Mouse (Mus musculus) forebrain, postnatal 0 days (tissue): ENCODE results near the gene Slc51b. TPM values are rescaled to one million over a fixed set of nuclear protein-coding genes. Genes with fewer than 3 reads are reported as not detected.

Experiments used
- ATAC-seq: fragments of 200-750 bp; cut with Nextera tagmentation; 2 replicates; pipeline ENCODE4 v1.8.0; 2017; ENCODE audit warnings: mild to moderate bottlenecking, moderate library complexity
- DNase-seq: peaks from one replicate; pipeline ENCODE4 v3.0.0-alpha.2; 2015
- H3K27ac ChIP-seq: fragments of 300-500 bp; sonication (generic); 2 replicates; pipeline ENCODE4 v1.5.1; 2014; ENCODE audit warnings: low read depth, mild to moderate bottlenecking, antibody characterized with exemption, low read length, moderate library complexity, mixed read lengths
- H3K27me3 ChIP-seq: fragments of 300-500 bp; sonication (generic); 2 replicates; pipeline ENCODE4 v1.6.1; 2014; ENCODE audit warnings: mild to moderate bottlenecking, low read length, mixed read lengths; ENCODE audit not compliant: insufficient read depth
- H3K36me3 ChIP-seq: fragments of 300-500 bp; sonication (generic); 2 replicates; pipeline ENCODE4 v1.6.1; 2014; ENCODE audit warnings: mild to moderate bottlenecking, moderate library complexity; ENCODE audit not compliant: insufficient read depth
- H3K4me1 ChIP-seq: fragments of 300-500 bp; sonication (generic); 2 replicates; pipeline ENCODE4 v1.6.1; 2014; ENCODE audit warnings: antibody characterized with exemption; ENCODE audit not compliant: insufficient read depth
- H3K4me2 ChIP-seq: fragments of 300-500 bp; sonication (generic); 2 replicates; pipeline ENCODE4 v1.6.1; 2014; ENCODE audit warnings: low read depth, mild to moderate bottlenecking, moderate library complexity
- H3K4me3 ChIP-seq: fragments of 300-500 bp; sonication (generic); 2 replicates; pipeline ENCODE4 v1.5.1; 2014; ENCODE audit warnings: low read depth, low read length, mixed read lengths
- H3K9ac ChIP-seq: fragments of 300-500 bp; sonication (generic); 2 replicates; pipeline ENCODE4 v1.6.1; 2014; ENCODE audit warnings: mild to moderate bottlenecking
- H3K9me3 ChIP-seq: fragments of 300-500 bp; sonication (generic); 2 replicates; pipeline ENCODE4 v1.6.1; 2016; ENCODE audit warnings: low read length
- CTCF ChIP-seq: sonication (generic); IDR thresholded peaks from 2 replicates; pipeline ENCODE4 v1.5.1; 2016; ENCODE audit warnings: antibody characterized with exemption, control low read depth, low read depth
- WGBS: fragments of 180-500 bp; shearing (Covaris S2); extraction: QIAGEN DNeasy Blood & Tissue Kit; methylation state at CpG from one replicate; pipeline ENCODE4 v1.1.7; 2014; 5-methylcytosine and 5-hydroxymethylcytosine counted together
- polyA plus RNA-seq: library from polyadenylated mRNA; unstranded; fragments of >200 nt; fragmentation: Nextera tagmentation; extraction: Ambion mirVana; gene quantifications from 2 replicates; pipeline ENCODE4 v1.2.1, GENCODE M21; 2015
- total RNA-seq: library from RNA; depleted of rRNA; stranded (reverse); fragments of >200 nt; gene quantifications from 2 replicates; pipeline ENCODE4 v1.2.3, GENCODE M21; 2014

Slc51b gene
- total and polyA plus RNA-seq, 2 experiments from 2014 or later: not detected

DNA sequence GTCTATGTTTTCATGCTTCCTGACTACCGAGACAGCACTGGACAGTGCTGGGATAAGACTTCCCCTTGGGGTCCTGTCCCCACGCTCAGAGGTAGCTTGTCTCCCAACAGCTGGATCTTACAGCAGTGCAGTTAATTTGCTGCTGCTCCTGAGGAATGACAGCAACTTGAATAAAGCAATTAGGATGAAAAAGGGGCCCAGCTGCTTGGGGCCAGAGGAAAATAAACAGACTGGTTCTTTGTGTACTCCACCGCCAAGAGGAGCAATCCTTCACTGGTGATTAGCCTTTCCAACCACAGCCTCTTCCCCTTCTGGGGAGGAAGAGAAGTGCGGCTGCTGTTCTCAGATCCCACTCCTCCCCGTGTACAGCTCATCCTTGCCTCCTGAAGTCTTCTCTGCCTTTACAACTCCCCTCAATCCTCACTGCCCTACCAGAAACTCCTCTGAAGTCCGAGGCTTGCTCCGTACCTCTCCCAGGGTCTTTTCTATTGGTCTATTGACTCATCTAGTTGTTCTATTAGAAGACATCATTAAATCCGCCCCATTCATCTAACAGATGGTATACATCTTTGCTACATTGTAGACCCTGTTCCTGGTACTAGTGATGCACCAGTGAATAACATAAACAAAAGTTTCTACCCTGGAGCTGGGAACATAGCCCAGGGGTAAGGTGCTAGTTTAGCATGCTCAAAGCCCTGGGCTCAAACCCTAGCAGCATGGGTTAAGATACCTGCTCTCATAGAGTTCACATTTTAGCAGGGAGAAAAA is 36.2 kb downstream of the Slc51b start:
- no peaks in the 10 kb centered on the region for H3K36me3 ChIP-seq
- no peak for ATAC-seq
- DNase-seq: no peak
- no peak overlapping the region for H3K4me3 ChIP-seq
- TF ChIP-seq CTCF: no peak
- no peaks in the 10 kb centered on the region for H3K9me3 ChIP-seq
- H3K27ac ChIP-seq: no peak overlapping the region
- H3K9ac ChIP-seq: no peak overlapping the region
- no peak overlapping the region for H3K4me2 ChIP-seq
- no peaks in the 10 kb centered on the region for H3K4me1 ChIP-seq
- peaks cover 13% of the 10 kb centered on the region for H3K27me3 ChIP-seq
- 32% methylated on average over 8 of the region's 8 CpGs for WGBS

DNA sequence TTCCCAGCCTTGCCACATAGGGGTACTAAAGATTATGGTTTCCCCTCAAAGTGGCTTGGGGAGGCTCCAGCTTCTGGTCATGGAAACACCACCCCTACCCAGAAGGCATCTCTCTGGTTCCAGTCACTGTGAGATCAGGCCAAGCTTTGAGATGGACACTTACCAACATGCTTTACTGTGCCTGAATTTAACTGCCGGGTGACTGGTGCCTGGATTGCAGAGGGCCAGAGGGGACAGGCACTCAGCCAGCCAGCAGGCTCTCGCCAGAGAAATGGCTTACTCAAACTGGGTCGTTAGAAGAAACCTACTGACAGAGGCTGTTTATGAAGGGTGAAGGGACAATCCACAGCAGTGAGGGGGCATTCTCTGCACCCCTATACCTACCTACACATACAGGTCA is 38.5 kb downstream of the Slc51b start:
- 40% methylated on average over 3 of the region's 3 CpGs for WGBS
- no peaks in the 10 kb centered on the region for H3K27me3 ChIP-seq
- H3K9ac ChIP-seq: no peak overlapping the region
- no peak for TF ChIP-seq CTCF
- no peaks in the 10 kb centered on the region for H3K36me3 ChIP-seq
- H3K4me3 ChIP-seq: no peak overlapping the region
- DNase-seq: no peak
- no peaks in the 10 kb centered on the region for H3K4me1 ChIP-seq
- H3K9me3 ChIP-seq: no peaks in the 10 kb centered on the region
- no peak overlapping the region for H3K4me2 ChIP-seq
- no peak for ATAC-seq
- no peak overlapping the region for H3K27ac ChIP-seq

DNA sequence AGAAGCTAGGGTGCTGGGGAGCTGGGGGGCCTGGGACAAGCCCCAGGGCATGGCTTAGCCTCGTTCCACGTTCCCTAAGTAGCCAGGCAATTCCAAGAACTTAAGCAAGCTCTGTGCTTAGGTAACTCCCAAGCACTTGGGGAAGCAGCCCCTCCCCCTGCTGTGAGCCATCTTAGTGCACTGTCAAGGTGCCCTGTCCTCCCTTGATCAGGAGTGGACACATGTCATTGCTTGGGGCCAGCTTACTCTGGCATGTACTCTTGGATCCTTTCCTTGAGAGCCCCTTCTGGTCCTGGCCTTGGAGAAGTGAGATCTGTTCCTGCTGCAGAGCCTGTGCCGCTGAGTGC is 40.0 kb downstream of the Slc51b start:
- H3K9ac ChIP-seq: no peak overlapping the region
- no peak overlapping the region for H3K4me2 ChIP-seq
- ATAC-seq (no peak), DNase-seq (no peak)
- no peak overlapping the region for H3K27ac ChIP-seq
- WGBS: 65% methylated on average over 3 of the region's 3 CpGs
- no peaks in the 10 kb centered on the region for H3K27me3 ChIP-seq
- no peaks in the 10 kb centered on the region for H3K36me3 ChIP-seq
- H3K4me1 ChIP-seq: no peaks in the 10 kb centered on the region
- H3K4me3 ChIP-seq: no peak overlapping the region
- no peak for TF ChIP-seq CTCF
- no peaks in the 10 kb centered on the region for H3K9me3 ChIP-seq

DNA sequence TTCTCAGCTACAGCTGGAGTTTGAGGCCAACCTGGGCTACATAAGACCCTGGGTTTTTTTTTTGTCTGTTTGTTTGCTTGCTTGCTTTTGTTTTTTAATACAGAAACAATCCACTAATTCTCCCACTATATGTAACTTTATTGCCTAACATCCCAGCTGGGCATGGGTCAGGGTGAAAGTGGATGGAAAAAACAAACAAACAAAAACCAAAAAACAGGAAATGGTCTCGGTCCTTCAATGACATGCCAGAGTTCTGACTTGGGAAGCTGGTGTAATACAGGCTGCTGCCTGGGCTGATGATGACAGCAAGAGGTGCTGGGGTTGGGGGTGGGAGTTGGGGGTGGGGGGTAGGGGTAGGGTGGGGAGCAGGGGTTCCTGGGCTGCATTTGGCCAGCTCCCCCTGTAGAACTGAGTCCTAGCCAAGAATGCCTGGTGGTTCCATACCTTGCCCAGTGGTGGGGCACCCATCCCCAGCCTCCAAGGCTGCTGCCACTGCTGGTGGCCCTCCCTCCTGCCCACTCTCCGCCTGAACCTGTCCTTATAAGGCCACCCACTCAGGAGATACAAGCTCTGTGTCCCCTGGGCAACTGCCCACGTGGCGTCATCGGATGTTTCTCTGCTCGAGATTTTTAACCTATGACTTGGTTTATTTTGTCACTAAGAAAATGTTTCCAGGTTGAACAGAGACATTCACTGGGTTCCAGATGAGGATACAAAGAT is 40.6 kb downstream of the Slc51b start:
- no peak overlapping the region for H3K4me3 ChIP-seq
- H3K9ac ChIP-seq: no peak overlapping the region
- H3K36me3 ChIP-seq: no peaks in the 10 kb centered on the region
- H3K4me2 ChIP-seq: no peak overlapping the region
- H3K4me1 ChIP-seq: no peaks in the 10 kb centered on the region
- WGBS: 81% methylated on average over 6 of the region's 6 CpGs
- H3K27me3 ChIP-seq: no peaks in the 10 kb centered on the region
- no peak overlapping the region for H3K27ac ChIP-seq
- no peak for DNase-seq
- TF ChIP-seq CTCF: no peak
- ATAC-seq: no peak
- no peaks in the 10 kb centered on the region for H3K9me3 ChIP-seq

DNA sequence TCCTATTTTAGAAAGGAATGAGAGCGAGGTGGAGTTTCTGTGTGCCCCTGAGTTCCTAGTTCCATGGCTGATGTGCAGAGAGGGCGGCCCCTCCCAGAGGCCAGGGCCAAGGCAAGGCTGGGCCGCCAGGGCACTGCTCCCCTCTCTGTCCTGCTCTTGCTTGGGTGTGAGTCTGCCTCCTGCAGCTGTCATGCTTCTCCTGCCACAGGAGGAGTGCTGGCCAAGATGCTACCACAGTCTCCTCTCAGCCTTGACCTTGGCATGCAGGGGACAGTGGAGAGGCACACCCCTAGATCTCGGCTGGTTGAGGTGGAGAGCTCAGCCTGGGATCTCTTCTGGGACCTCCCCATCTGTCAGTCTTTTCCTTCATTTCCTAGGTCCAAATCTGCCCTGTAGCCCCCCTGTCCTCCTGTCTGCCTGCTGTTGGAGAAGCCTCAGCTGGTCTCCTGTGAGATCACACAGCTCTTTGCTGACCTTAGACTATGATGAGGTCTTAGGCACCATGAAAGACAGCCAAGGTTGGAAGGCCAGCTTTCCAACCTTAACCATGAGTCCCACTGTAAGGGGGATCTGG is 41.7 kb downstream of the Slc51b start:
- TF ChIP-seq CTCF: no peak
- H3K4me1 ChIP-seq: no peaks in the 10 kb centered on the region
- no peak for ATAC-seq

DNA sequence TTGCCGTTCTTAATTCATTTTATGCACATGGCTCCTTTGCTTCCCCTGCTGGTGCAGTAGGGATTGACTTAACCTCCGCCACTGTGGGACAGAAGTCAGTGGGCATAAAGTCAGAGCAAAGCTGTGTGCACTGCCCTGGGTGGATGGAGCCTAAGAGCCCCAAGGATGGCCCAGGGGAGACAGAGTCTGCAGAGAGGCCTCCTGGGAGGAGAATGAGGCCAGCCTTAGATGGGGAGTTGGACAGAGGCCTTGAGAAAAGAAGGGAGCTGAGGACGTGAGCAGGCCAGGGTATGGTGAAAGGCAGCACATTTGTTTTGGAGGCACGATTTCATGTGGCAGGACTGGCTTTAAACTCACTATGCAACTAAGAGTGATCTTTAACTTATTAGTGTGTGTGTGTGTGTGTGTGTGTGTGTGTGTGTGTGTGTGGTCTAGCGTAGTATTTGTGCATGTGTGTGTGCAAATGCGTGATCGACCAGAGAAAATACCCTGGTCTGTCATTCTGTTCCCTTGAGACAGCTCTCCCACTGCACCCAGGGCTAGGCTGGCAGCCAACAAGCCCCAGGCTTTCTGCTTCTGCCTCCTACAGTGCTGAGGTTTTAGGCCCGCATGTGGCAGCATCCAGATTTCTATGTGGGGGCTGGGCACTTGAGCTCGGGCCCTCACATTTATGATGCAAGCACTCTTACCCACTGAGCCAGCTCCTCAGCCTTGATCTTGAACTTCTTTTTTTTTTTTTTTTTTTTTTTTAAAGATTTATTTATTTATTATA is 47.4 kb downstream of the Slc51b start:
- Histone ChIP-seq H3K4me3 (no peak overlapping the region), H3K9me3 (no peaks in the 10 kb centered on the region), H3K4me1 (no peaks in the 10 kb centered on the region), H3K27me3 (no peaks in the 10 kb centered on the region), H3K4me2 (no peak overlapping the region), H3K27ac (no peak overlapping the region), H3K9ac (no peak overlapping the region), H3K36me3 (peaks cover 16% of the 10 kb centered on the region)
- WGBS: 67% methylated on average over 9 of the region's 9 CpGs
- DNase-seq (no peak), ATAC-seq (no peak)
- TF ChIP-seq CTCF: no peak

More for the DNA sequence above, 41.7 kb downstream of the Slc51b start:
- 85% methylated on average over 4 of the region's 4 CpGs for WGBS
- Histone ChIP-seq H3K4me2 (no peak overlapping the region), H3K27ac (no peak overlapping the region), H3K9ac (no peak overlapping the region), H3K36me3 (no peaks in the 10 kb centered on the region; the same call in 1 of the 2 replicates), H3K9me3 (no peaks in the 10 kb centered on the region), H3K27me3 (no peaks in the 10 kb centered on the region), H3K4me3 (no peak overlapping the region)
- no peak for DNase-seq
